Mouse (Mus musculus) T-helper 17 cell (primary cell): Measurements from ENCODE around the gene Ift140.

Experiments
- in situ Hi-C, 2 experiments: fragments of 300-600 bp; cut with MboI, MseI; formaldehyde crosslinking; loops; 1 replicate in 1 of 2; 2 replicates in 1 of 2; pipeline ENCODE4 v1.15.1; 2025; ENCODE audit warnings: high pct_unique_total_duplicates in 2 of 2

Gene Ift140

DNA sequence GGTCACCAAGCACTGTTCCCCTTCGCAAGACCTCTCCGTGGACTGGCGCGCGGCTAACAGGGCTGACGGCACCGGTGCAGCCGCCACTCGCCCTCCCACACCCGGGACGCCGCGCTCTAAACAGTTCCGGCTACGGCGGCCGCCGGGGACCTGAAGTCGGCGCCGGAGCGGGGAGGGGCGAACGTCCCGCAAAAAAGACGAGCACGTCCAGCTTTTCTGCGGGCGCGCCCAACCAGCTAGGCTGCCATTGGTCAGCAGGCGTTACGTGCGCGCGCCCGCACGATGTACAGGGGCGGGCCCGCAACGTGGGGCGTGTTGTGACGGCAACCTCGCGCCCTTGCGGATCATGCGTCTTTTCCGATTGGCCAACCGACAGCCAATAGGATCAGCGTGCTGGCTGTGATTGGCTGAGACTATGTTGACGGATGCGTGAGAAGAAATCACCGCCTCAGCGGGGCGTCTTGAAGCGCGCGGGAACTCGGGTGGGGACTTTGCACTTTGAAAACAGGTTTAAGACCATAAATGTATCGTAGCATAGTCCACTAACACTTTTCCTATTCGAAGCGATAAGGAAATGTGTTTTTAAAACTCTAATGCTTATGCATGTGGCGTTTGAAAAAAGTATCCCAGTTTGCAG, at the start of gene Ift140, which contains the start of gene Cramp1l:
Gene Ift140, plus strand, starts transcription at position 431 of the 637 bp plus-strand sequence.
Gene Cramp1l, minus strand, starts transcription at position 134 of the 637 bp plus-strand sequence.
- in situ Hi-C loops: loop anchor here in 1 of 2 experiments (10.0 kb wide), 1 partner anchor 1489 kb away; no protein-coding TSS in a partner anchor

DNA sequence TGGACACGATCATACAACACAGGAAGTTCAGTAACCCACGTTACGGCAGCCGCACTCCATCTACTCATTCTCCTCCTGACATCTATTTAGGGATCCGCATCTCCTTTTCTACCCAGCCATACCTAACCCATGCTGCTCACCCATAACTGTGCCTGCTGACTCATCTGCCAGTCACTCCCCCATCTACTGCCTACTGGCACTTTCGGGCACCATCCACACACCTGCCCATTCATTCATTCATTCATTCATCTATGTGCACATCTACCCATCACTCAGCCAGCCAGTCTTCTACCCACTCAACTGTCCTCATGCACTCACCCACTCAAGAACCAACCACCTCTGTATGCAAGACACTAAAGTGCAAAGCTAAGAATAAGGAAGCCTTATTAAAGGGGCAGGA, 28.7 kb upstream of the Ift140 start:
- in situ Hi-C loops: no loop called here

GRCm38 (mm10) chr17:24994721-24995120, 21.2 kb upstream of the Ift140 start:
- in situ Hi-C loops: no loop called here

DNA sequence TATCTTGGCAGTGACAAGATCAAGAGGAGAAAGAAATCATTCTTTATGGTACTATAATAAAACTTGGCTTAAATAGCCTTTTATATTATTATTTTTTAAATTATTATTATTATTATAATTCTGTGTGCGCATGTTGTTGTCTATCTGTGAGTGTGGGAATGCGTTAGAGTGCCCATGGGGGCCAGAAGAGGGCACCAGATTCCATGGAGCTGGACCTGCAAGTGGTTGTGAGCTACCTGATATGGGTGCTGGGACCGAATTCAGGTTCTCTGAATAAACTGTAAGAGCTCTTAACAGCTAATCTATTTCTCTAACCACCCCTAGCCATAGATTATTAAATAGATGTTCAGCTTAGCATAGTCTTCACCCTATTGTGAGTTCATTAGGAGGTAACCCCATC, 10.8 kb upstream of the Ift140 start:
- in situ Hi-C loops: no loop called here

GRCm38 (mm10) chr17:25007480-25007879, 8.4 kb upstream of the Ift140 start:
- in situ Hi-C loops: no loop called here

DNA sequence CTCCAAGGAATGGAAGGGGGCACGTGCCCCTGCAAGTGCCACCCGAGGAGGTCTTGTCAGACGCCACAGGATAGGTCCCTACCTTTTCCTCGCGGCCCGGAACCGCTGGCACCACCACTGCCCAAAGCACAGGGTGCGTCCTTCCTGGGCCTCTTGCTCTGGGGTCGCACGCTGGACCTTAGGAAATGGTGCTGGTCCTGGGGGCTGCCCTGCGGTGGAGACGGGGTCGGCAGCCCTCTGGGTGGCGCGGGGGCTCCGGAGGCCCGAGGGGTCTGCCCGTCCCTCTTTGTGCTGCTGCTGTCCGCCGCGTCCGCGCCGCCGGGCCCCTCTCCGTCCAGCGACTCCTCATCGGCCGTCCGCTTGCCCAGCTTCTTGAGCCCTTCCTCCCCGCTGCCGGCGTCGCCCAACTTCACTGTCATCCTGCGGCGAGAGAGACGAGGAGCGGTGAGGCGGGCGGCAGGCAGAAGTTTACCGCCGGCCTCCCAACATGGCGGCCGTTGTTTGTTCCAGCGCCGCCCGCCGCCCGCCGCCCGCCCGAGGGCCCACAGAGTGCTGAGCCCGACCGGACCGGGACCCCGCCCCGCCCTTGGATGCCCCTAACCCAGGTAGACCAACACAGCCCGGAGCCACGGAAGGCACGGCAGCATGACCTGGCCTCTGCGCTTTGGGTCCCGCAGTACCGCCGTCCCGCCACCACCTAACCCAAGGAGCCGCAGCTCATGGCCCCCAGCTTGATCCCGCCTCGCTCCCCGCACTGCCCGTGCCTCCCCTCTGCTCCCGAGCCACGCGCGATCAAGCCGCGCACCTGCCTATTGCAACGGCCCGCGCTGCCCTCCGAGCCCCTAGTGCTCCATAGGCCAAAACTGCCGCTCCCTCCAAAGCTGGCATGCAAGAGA, 2.0 kb upstream of the Ift140 start:
- in situ Hi-C loops: loop anchor here in 1 of 2 experiments (10.0 kb wide), 1 partner anchor 1491 kb away; no protein-coding TSS in a partner anchor

DNA sequence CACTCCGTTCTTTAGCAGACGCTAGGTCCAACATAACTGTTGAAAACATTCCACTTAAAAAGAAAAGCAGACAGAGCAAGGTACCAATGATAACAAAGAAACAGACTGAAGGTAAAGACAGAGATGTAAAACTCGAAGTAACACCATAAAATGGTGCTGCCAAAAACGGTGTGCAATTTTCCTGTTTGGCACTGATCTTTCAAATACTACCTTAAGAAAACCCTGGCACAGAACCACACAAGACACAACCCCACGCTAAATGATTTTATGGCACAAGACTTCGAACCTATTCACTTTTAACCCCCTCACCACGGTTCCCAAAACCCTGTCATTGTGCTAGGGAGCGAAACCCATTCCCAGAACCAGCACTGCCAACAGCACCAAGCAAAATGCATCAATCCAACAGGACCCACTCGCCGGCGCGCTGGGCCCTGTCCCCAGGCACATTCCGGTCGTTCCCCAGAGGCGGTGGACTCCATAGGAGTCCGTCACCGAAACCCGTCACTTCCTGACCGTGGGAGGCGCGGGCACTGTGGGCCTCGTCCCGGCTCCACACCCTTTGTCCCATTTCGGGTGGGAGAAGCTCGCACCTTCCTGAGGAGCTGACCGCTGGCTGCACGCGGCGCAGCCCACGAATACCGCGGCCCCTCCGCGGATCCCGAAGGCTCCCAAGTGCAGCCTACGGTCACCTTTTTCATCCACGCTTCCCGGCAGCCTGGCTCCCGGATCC, 879 bp upstream of the Ift140 start:
- in situ Hi-C loops: loop anchor here in 1 of 2 experiments (10.0 kb wide), 1 partner anchor 1490 kb away; no protein-coding TSS in a partner anchor

DNA sequence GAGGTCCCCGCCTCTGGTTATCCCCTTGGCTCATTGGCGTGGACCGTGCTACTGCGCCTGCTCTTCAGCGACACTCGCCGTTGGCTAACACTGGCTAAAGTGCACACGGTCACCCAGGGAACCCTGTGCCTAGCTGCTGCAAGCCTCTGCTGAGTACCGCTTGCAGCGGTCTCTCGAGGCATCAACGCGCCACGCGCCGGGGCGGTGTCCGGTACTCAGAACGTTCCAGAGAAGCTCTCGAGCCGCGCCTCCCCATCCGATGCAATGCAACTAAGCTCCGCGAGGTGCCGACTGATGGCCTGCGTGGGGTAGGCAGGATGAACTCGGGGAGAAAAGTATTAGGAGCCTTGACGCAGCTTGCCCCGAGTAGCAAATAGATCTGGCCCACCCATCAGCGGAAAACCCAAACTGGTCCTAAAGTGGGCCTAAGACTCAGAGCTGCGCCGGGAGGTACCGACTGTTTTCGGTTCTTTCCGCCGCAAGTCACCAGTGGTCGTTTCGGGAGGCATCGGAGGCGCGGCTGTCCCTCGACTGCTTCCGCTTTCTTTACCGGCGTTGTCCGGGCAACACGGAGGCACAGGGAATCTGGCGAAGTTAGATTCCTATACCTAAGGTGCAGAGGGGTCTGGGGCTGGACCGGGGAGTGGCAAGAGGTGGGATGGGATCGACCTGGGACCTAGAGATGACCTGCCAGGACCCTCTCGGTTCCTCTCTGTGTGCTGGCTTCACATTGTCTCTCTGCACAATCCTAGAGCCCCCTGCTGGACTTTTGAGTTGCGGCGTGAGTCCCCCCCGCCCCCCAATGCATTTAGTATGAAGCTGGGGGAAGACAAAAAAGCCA, 627 bp downstream of the Ift140 start:
- in situ Hi-C loops: loop anchor here in 1 of 2 experiments (10.0 kb wide), 1 partner anchor 1488 kb away; no protein-coding TSS in a partner anchor

- in situ Hi-C loops: loop anchor here in 1 of 2 experiments (5.0 kb wide), 1 partner anchor 51 kb away; no protein-coding TSS in a partner anchor
Observed at GRCm38 (mm10) chr17:25036183-25036582, 20.3 kb downstream of the Ift140 start.

DNA sequence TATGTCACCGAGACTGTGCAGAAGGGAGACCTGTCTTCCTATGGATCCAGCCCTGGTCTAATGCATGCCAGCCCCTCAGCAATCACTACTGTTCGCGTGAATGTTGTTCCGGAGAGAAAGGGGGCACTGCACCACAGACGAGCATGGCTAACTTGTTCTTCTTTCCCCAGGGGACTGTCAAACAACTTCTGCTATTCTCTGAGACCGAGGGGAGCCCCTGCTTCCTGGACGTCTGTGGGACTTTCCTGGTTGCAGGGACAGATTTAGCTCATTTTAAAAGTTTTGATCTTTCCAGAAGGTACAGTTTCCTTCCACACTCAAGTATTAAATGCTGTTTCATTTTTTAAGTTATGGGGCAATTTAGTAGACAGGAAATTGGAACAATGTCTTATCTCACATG, 29.0 kb downstream of the Ift140 start:
- in situ Hi-C loops: no loop called here

GRCm38 (mm10) chr17:25045281-25045680, 29.4 kb downstream of the Ift140 start:
- in situ Hi-C loops: no loop called here

DNA sequence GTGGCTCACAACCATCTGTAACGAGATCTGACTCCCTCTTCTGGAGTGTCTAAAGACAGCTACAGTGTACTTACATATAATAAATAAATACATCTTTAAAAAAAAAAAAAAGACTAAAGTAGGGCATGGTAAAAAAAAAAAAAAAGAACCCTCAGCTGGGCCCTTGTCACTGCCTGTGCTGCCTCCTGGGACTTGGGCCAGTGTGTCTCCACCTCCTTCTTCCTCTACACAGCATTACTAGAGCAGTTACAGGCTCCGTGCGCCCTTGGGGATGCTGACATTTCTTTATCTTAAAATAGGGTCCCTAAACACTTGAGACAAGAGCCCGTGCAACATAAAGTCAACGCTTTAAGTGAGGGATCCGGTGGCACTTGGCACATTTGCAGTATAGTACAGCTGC, 31.3 kb downstream of the Ift140 start:
- in situ Hi-C loops: no loop called here

- in situ Hi-C loops: loop anchor here in 1 of 2 experiments (5.0 kb wide), 1 partner anchor 474 kb away; no protein-coding TSS in a partner anchor
Observed at GRCm38 (mm10) chr17:25053274-25053673, 37.4 kb downstream of the Ift140 start.

DNA sequence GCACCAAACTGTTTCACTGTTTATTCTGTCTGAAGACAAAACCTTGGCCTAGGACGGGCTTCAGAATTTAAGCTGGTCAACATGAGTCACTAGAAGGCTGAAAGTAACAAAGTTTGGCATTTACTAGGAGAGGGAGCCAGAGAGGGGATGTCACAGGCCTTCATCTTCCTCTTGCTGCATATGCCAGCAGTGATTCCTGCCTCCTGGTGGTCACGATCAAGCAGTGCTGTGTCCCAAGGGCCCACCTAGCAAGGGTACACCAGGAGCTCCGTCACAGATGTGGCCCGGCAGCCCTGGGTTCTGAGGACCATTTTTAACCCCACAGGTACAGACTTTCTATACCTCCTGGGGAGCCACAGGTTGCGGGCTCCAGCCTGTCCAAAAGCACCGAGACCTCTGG, 41.2 kb downstream of the Ift140 start:
- in situ Hi-C loops: no loop called here

GRCm38 (mm10) chr17:25063261-25063660, 47.4 kb downstream of the Ift140 start:
- in situ Hi-C loops: no loop called here

DNA sequence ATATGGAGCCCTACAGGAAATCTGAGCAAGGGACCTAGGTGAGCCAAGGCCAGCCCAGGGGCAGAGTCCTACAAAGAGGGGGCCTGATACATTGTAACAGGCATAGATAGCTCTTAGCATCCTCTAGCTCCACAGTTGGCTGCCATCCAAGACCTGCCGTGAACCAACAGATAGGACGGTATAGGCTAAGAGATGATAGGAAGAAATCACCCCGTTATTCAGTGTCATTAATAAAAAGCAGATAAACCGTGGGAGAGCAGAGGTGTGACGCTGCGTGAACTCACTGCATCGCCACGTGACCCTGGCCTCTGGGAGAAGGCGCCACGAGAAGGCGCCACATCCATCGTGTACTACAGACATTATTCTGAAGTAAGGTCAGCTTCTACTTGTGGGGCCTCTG, 48.0 kb downstream of the Ift140 start:
- in situ Hi-C loops: no loop called here

DNA sequence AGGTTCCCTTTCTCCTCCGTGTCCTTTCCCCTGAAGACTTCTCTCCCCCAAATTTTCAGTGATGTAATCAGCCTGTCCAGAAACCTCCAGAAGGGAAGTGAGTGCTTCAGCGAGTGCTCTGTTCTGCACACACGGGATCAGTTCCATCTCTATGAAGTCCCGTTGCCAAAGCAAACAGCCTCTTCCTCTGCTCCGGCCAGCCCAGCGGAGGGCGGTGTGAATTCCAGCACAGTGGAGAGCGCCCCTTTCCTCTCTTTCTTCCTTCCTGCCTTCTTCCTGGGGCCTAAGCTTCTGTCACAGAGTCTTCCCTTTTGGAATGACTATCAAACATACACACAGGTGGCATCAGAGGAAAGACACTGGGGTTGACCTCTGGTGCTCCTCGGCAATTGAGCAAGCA, 48.5 kb downstream of the Ift140 start:
- in situ Hi-C loops: no loop called here

- in situ Hi-C loops: no loop called here
Observed at GRCm38 (mm10) chr17:25065189-25065588, 49.3 kb downstream of the Ift140 start.

DNA sequence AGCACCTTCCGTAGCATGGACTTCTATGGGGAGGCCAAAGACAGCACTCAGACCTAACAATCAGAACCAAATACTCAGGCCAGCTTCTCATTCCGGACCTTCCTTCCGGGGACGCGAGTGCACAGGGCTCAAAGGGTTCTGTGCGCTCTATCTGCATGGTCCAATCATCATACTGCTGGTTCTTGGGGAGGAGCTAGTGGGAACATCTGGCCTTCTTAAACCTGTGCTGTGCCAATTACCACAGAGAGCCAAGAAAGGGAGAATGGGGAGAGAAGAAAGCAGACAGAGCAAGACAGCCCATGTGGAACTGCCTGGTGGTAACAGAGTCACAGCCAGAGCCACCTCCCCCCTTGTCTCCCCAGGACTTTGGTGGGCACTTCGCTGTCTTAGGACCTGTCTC, 50.7 kb downstream of the Ift140 start:
- in situ Hi-C loops: no loop called here

GRCm38 (mm10) chr17:25067442-25067851, 51.6 kb downstream of the Ift140 start:
- in situ Hi-C loops: no loop called here

DNA sequence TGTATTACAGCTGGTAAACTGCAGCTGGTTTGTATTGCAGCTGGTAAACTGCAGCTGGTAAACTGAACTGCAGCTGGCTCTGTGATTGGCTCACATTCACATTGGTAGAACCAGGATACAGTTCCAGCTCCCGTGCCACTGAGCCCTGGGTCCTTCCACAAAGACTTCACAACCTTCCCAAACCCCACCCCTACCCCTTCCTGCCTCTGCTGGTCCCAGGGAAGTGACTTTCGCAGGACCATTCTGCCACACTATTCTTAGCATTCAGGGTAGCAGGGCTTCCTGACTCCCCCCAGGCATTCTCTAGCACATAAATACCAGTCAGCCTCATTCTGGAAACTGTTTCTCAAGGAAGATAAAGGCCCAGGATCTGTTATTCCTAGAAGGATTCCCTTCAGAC, 52.8 kb downstream of the Ift140 start:
- in situ Hi-C loops: no loop called here
